ENCODE assay signal across 8 mouse cellular contexts in the genomic region with DNA sequence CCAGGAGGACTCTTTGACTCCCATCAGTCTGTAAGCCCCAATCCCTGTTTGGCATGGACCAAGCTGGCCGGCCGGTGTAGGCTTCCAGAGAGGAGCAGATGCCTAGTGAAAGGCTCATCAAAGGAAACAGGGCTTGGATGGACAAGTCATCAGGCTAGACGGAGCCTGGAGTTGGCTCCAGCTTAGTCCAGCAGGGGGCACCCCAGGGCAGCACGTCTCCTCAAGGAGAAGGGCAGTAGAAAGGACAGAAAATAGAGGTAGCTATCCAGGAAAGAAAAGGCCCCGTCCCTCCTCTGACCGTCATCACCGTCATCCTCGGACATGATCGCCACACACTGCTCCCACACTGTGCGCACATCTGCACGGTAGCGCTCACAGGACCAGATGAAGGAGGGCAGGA. TPM values are rescaled to one million over a fixed set of nuclear protein-coding genes. Genes with fewer than 3 reads are reported as not detected.
DNase-seq lines count a peak whose midpoint lies in the region; ATAC-seq and TF ChIP-seq lines count a peak whose summit lies in the region.

No protein-coding gene starts in this region.

- no peak for TF ChIP-seq EP300 in ES-Bruce4 (IDR thresholded peaks at IDR 0.05; ENCODE audit: insufficient read depth, low read depth, low read length)

- H3K27ac ChIP-seq in ES-Bruce4 (ENCODE audit: insufficient read depth, low read length) = no peak overlapping the region
- peak overlapping the region; percentile 58 for H3K27ac ChIP-seq in forebrain, embryonic 15.5 days (replicated peaks)
- H3K27ac ChIP-seq in olfactory bulb, adult 2 months (ENCODE audit: insufficient read depth, low read depth, low read length) = peak overlapping the region; percentile 76

- H3K36me3 ChIP-seq in ES-Bruce4 (ENCODE audit: control insufficient read depth, insufficient read depth, low read length, poor library complexity, severe bottlenecking) = no peaks in the 10 kb centered on the region
- 0 out of 2 replicates have a peak, but pooled peaks cover 3% of the 10 kb centered on the region for H3K36me3 ChIP-seq in forebrain, embryonic 15.5 days

- intact Hi-C loops in heart, postnatal 14 days (cut with DNase I) = loop anchor here (1.0 to 10.0 kb wide), 4 partner anchors 43 to 223 kb away; partner anchors contain the start of gene Cops7a

- WGBS in forebrain, embryonic 15.5 days = 10% methylated on average over 12 of the region's 12 CpGs
- 12% methylated on average over 12 of the region's 12 CpGs for WGBS in lung, adult 2 months
- 5% methylated on average over 12 of the region's 12 CpGs for WGBS in olfactory bulb, adult 2 months

- peaks cover 19% of the 10 kb centered on the region for H3K4me1 ChIP-seq in ES-Bruce4 (ENCODE audit: control insufficient read depth, insufficient read depth, low read length)
- H3K4me1 ChIP-seq in forebrain, embryonic 15.5 days = peaks cover 68% of the 10 kb centered on the region
- H3K4me1 ChIP-seq in lung, adult 2 months (ENCODE audit: control insufficient read depth, insufficient read depth, low read length) = peaks cover 2% of the 10 kb centered on the region; the same call in 1 of the 2 replicates
- peaks cover 53% of the 10 kb centered on the region for H3K4me1 ChIP-seq in olfactory bulb, adult 2 months (ENCODE audit: control insufficient read depth, insufficient read depth, low read length)

- no peak for ATAC-seq in forebrain, embryonic 15.5 days (replicated peaks)

- no peaks in the 10 kb centered on the region for H3K27me3 ChIP-seq in ES-Bruce4 (ENCODE audit: control insufficient read depth, insufficient read depth, low read length, poor library complexity, severe bottlenecking)
- no peaks in the 10 kb centered on the region for H3K27me3 ChIP-seq in forebrain, embryonic 15.5 days

- H3K4me3 ChIP-seq in ES-Bruce4 (ENCODE audit: low read depth, low read length) = peak overlapping the region; percentile 28
- H3K4me3 ChIP-seq in forebrain, embryonic 15.5 days = no peak overlapping the region; the same call in 1 of the 2 replicates
- H3K4me3 ChIP-seq in lung, adult 2 months (replicated peaks; ENCODE audit: extremely low read depth, low read depth, low read length) = no peak overlapping the region
- H3K4me3 ChIP-seq in olfactory bulb, adult 2 months (ENCODE audit: insufficient read depth, low read depth, low read length) = peak overlapping the region; percentile 15

- TF ChIP-seq POLR2A in ES-Bruce4 (IDR thresholded peaks at IDR 0.05; ENCODE audit: insufficient read depth, low read length) = no peak
- TF ChIP-seq POLR2A in lung, adult 2 months (IDR thresholded peaks at IDR 0.05; ENCODE audit: borderline replicate concordance, extremely low read depth, low read depth, low read length) = no peak
- TF ChIP-seq POLR2A in olfactory bulb, adult 2 months (IDR thresholded peaks at IDR 0.05; ENCODE audit: insufficient read depth, low read depth, low read length) = no peak

- no peaks in the 10 kb centered on the region for H3K9me3 ChIP-seq in ES-Bruce4 (replicated peaks; ENCODE audit: control insufficient read depth, insufficient read depth, low read length, poor library complexity, severe bottlenecking)
- H3K9me3 ChIP-seq in forebrain, embryonic 15.5 days = no peaks in the 10 kb centered on the region

- peak; percentile 93 for TF ChIP-seq CTCF in ES-Bruce4 (IDR thresholded peaks at IDR 0.05; ENCODE audit: low read depth, low read length)
- TF ChIP-seq CTCF in lung, adult 2 months (IDR thresholded peaks at IDR 0.05; ENCODE audit: insufficient read depth, low read length) = peak; percentile 87
- peak; percentile 80 for TF ChIP-seq CTCF in olfactory bulb, adult 2 months (IDR thresholded peaks at IDR 0.05; ENCODE audit: insufficient read depth, low read depth, low read length)

- H3K9ac ChIP-seq in ES-Bruce4 (ENCODE audit: low read depth, poor library complexity, severe bottlenecking) = no peak overlapping the region
- H3K9ac ChIP-seq in forebrain, embryonic 15.5 days (replicated peaks) = peak overlapping the region; percentile 19; the same call in 1 of the 2 replicates

- peak; percentile 91 for DNase-seq in cerebellum, adult 11 months
- DNase-seq in heart, postnatal 14 days = peak; percentile 90 to 94
- DNase-seq in layer of hippocampus, adult 18-20 months (ENCODE audit: low spot score in 2 of 2) = peak; percentile 81 to 90
- peak; percentile 85 for DNase-seq in lung, adult 2 months
- DNase-seq in thymus, adult 18-20 months = peak; percentile 70 to 78

- peak overlapping the region; percentile 21 for H3K4me2 ChIP-seq in forebrain, embryonic 15.5 days (replicated peaks)

RNA-seq across cellular contexts. Expression of gene P3h3, which starts 2.2 kb away (rescaled TPM):
- polyA plus RNA-seq in ES-Bruce4 (2011; ENCODE audit: insufficient read depth, insufficient read length, low read depth, missing spikeins) = 3.1 and 3.6 TPM in 2 replicates
- polyA plus RNA-seq in forebrain, embryonic 15.5 days (2015; fragmentation: Nextera tagmentation; extraction: Ambion mirVana) = 15.3 and 15.7 TPM in 2 replicates
- total RNA-seq in heart, postnatal 14 days (2021) = 10 to 100 TPM; 17.9 to 19.5 TPM
- 10 to 100 TPM; 29.5 to 30.9 TPM for total RNA-seq in layer of hippocampus, adult 18-20 months (2021)
- polyA plus RNA-seq in lung, adult 2 months (2012; rRNA removed) = 34.9 and 42.1 TPM in 2 replicates
- polyA plus RNA-seq in olfactory bulb, adult 2 months (2012; ENCODE audit: insufficient read depth, insufficient read length, low replicate concordance, missing spikeins) = not detected in 2 replicates

RNA-seq across cellular contexts. Expression of gene Gpr162, which starts 4.1 kb away (rescaled TPM):
- 2.4 and 3.2 TPM in 2 replicates for polyA plus RNA-seq in ES-Bruce4 (2011; ENCODE audit: insufficient read depth, insufficient read length, low read depth, missing spikeins)
- 25.2 and 25.9 TPM in 2 replicates for polyA plus RNA-seq in forebrain, embryonic 15.5 days (2015; fragmentation: Nextera tagmentation; extraction: Ambion mirVana)
- total RNA-seq in heart, postnatal 14 days (2021) = 1 to 10 TPM; 1.8 to 2.4 TPM
- 100 to 1,000 TPM; 183 to 187 TPM for total RNA-seq in layer of hippocampus, adult 18-20 months (2021)
- 0.27 and 0.69 TPM in 2 replicates for polyA plus RNA-seq in lung, adult 2 months (2012; rRNA removed)
- not detected in 2 replicates for polyA plus RNA-seq in olfactory bulb, adult 2 months (2012; ENCODE audit: insufficient read depth, insufficient read length, low replicate concordance, missing spikeins)

RNA-seq across cellular contexts. Expression of gene Gnb3, which starts 19.6 kb away (rescaled TPM):
- not detected in 2 replicates for polyA plus RNA-seq in ES-Bruce4 (2011; ENCODE audit: insufficient read depth, insufficient read length, low read depth, missing spikeins)
- 0.23 and 1.8 TPM in 2 replicates for polyA plus RNA-seq in forebrain, embryonic 15.5 days (2015; fragmentation: Nextera tagmentation; extraction: Ambion mirVana)
- total RNA-seq in heart, postnatal 14 days (2021) = 1 to 10 TPM; 2.8 to 3.3 TPM
- not detected for total RNA-seq in layer of hippocampus, adult 18-20 months (2021)
- 0.31 and 0.36 TPM in 2 replicates for polyA plus RNA-seq in lung, adult 2 months (2012; rRNA removed)
- not detected in 2 replicates for polyA plus RNA-seq in olfactory bulb, adult 2 months (2012; ENCODE audit: insufficient read depth, insufficient read length, low replicate concordance, missing spikeins)

RNA-seq across cellular contexts. Expression of gene Cd4, which starts 28.3 kb away (rescaled TPM):
- not detected in 2 replicates for polyA plus RNA-seq in ES-Bruce4 (2011; ENCODE audit: insufficient read depth, insufficient read length, low read depth, missing spikeins)
- 0.15 TPM in 1 of 2 replicates, not detected in the other for polyA plus RNA-seq in forebrain, embryonic 15.5 days (2015; fragmentation: Nextera tagmentation; extraction: Ambion mirVana)
- total RNA-seq in heart, postnatal 14 days (2021) = 10 to 100 TPM in 1 of 2 experiments, 1 to 10 TPM in 1; 1.2 to 12.3 TPM
- under 1 TPM in 1 of 2 experiments, not detected in 1; 0.25 TPM for total RNA-seq in layer of hippocampus, adult 18-20 months (2021)
- polyA plus RNA-seq in lung, adult 2 months (2012; rRNA removed) = 1.9 and 2.7 TPM in 2 replicates
- polyA plus RNA-seq in olfactory bulb, adult 2 months (2012; ENCODE audit: insufficient read depth, insufficient read length, low replicate concordance, missing spikeins) = 395 and 682 TPM in 2 replicates

RNA-seq across cellular contexts. Expression of gene Cdca3, which starts 30.4 kb away (rescaled TPM):
- 162 and 187 TPM in 2 replicates for polyA plus RNA-seq in ES-Bruce4 (2011; ENCODE audit: insufficient read depth, insufficient read length, low read depth, missing spikeins)
- 100 and 106 TPM in 2 replicates for polyA plus RNA-seq in forebrain, embryonic 15.5 days (2015; fragmentation: Nextera tagmentation; extraction: Ambion mirVana)
- total RNA-seq in heart, postnatal 14 days (2021) = 1 to 10 TPM; 3.5 to 9.6 TPM
- total RNA-seq in layer of hippocampus, adult 18-20 months (2021) = under 1 TPM; 0.52 to 0.53 TPM
- polyA plus RNA-seq in lung, adult 2 months (2012; rRNA removed) = 3.5 and 6.7 TPM in 2 replicates
- polyA plus RNA-seq in olfactory bulb, adult 2 months (2012; ENCODE audit: insufficient read depth, insufficient read length, low replicate concordance, missing spikeins) = not detected in 2 replicates

Comparison
In these comparisons a context has a peak if more than half of its experiments do, and no peak if none do; other contexts are left out.
1. H3K4me3 ChIP-seq: peak in ES-Bruce4 (single experiment) and olfactory bulb, adult 2 months (single experiment); none in forebrain, embryonic 15.5 days (single experiment) and lung, adult 2 months (single experiment).
2. Peak in every context shown above with its lines, with median percentiles within 50 percentile points of each other: CTCF ChIP-seq and DNase-seq.